Mouse (Mus musculus) neural tube, embryonic 14.5 days (tissue): ENCODE results near the gene Defb36. TPM values are rescaled to one million over a fixed set of nuclear protein-coding genes. Genes with fewer than 3 reads are reported as not detected.

Source experiments
- ATAC-seq: fragments of 200-750 bp; cut with Nextera tagmentation; 2 replicates; pipeline ENCODE4 v1.8.0; 2017; ENCODE audit warnings: low read depth, mild to moderate bottlenecking, moderate TSS enrichment, moderate library complexity
- H3K27ac ChIP-seq: fragments of 300-500 bp; sonication (generic); 2 replicates; pipeline ENCODE4 v1.5.1; 2014; ENCODE audit warnings: low read depth, mild to moderate bottlenecking, control low read depth, low read length, moderate library complexity, mixed read lengths
- H3K27me3 ChIP-seq: fragments of 300-500 bp; sonication (generic); 2 replicates; pipeline ENCODE4 v1.6.1; 2014; ENCODE audit warnings: low read length; ENCODE audit not compliant: control insufficient read depth, insufficient read depth
- H3K36me3 ChIP-seq: fragments of 300-500 bp; sonication (generic); 2 replicates; pipeline ENCODE4 v1.6.1; 2014; ENCODE audit warnings: low read length, mixed read lengths; ENCODE audit not compliant: control insufficient read depth, insufficient read depth
- H3K4me1 ChIP-seq: fragments of 300-500 bp; sonication (generic); 2 replicates; pipeline ENCODE4 v1.6.1; 2014; ENCODE audit warnings: low read length; ENCODE audit not compliant: control insufficient read depth, insufficient read depth
- H3K4me2 ChIP-seq: fragments of 300-500 bp; sonication (generic); 2 replicates; pipeline ENCODE4 v1.6.1; 2014; ENCODE audit warnings: mild to moderate bottlenecking, low read depth, low read length, control low read depth
- H3K4me3 ChIP-seq: fragments of 300-500 bp; sonication (generic); 2 replicates; pipeline ENCODE4 v1.5.1; 2014; ENCODE audit warnings: low read depth, low read length, control low read depth, mixed read lengths
- H3K9ac ChIP-seq: fragments of 300-500 bp; sonication (generic); replicated peaks from 2 replicates; pipeline ENCODE4 v1.6.1; 2014; ENCODE audit warnings: low read depth, mild to moderate bottlenecking, control low read depth, low read length, mixed read lengths
- H3K9me3 ChIP-seq: fragments of 300-500 bp; sonication (generic); 2 replicates; pipeline ENCODE4 v1.6.1; 2016; ENCODE audit warnings: low read length; ENCODE audit not compliant: control insufficient read depth
- WGBS: fragments of 180-500 bp; shearing (Covaris S2); extraction: QIAGEN DNeasy Blood & Tissue Kit; methylation state at CpG from one replicate; pipeline ENCODE4 v1.1.7; 2014; 5-methylcytosine and 5-hydroxymethylcytosine counted together
- polyA plus RNA-seq: library from polyadenylated mRNA; unstranded; fragments of >200 nt; fragmentation: Nextera tagmentation; extraction: Ambion mirVana; gene quantifications from 2 replicates; pipeline ENCODE4 v1.2.1, GENCODE M21; 2014

Defb36 gene
- polyA plus RNA-seq, 1 experiment from 2014 or later = not detected

DNA sequence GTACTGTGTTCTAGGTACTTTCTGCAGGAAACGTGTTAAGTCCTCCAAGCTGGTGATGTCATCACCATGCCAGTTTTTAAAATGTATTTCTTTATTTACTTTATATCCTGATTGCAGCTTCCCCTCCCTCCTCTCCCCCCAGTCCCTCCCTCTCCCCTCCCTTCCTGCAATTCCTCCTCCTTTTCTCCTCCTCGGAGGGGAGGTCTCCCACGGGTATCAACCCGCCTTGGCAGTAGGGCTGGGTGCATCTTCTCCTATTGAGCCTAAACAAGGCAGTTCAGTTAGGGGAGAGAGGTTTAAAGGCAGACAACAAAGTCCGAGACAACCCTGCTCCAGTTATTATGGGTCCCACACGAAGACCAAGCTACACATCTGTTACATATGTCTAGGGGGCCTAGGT, 34.7 kb downstream of the Defb36 start:
- no peak overlapping the region for H3K4me3 ChIP-seq
- no peak for ATAC-seq
- no peaks in the 10 kb centered on the region for H3K4me1 ChIP-seq
- no peaks in the 10 kb centered on the region for H3K27me3 ChIP-seq
- no peak overlapping the region for H3K27ac ChIP-seq
- H3K9ac ChIP-seq = no peak overlapping the region
- no peaks in the 10 kb centered on the region for H3K9me3 ChIP-seq
- H3K4me2 ChIP-seq = no peak overlapping the region
- no peaks in the 10 kb centered on the region for H3K36me3 ChIP-seq
- 54% methylated on average over 6 of the region's 6 CpGs for WGBS

DNA sequence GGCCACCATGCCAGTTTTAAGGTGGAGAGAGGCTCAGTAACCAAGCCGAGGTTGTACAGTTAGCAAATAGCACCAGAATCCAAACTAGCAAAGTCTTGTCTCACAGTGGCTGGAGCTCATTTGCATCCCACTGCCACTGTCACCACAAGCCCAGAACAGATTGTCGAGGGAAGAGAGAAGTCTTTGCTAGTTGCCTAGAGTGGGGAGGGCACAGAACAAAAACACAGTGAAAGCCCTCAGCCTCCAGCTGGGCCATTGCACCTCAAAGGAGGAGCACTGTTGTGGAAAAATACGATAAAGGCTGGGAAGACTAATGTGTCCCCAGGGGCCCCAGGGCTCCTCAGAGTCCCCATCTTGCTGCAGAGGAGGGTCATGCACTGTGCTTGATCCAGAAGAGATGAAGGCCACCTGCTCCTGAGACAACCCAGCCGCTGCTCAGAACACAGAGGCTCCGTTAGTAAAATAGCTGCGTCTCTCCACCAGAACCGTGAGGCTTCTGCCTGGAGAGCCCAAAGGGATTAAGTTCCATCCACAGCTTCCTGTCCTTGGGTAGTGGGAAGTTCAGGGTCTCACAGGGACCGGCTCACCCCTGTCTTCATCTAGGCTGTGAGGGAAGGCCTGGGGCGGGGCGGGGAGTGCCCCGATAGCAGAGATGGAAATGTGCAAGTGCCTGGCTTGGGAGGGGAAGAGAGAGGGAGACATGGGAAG, 35.4 kb downstream of the Defb36 start:
- 12% methylated on average over 11 of the region's 11 CpGs for WGBS
- ATAC-seq = no peak

DNA sequence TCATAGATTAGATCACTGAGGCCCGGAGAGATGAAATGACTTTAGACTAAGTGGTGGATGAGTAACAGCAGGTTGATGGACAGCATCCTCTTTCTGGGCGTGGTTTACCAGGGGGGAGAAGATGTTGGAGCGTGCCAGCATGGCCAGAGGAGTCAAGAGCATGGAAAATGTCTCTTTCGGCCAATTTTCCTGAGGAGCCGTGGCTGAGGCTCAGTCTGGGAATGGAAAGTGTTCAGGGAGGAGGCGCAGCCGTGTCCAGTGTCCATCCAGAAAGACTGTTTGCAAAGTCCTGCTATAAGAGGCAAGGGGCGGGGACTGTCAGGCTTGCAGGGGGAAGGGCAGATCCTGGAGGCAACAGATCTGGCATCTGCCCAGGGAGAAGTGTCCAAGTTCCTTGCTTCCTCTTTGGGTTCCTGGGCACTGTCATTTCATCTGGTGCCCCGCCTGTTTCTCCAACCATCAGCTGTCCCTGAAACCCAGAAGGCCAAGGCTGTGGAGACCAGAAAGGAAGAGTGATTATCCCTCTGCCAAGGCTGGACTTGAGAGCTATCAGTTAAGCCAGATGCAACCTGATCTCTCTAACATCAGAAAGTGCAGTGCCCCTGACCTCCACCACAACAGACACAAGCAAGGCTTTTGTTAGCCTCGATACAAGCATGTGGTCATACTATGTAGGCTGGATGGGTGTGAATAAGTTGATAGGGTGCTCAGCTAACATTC, 48.9 kb downstream of the Defb36 start:
- 75% methylated on average over 10 of the region's 10 CpGs for WGBS
- peaks cover 6% of the 10 kb centered on the region; the same call in 1 of the 2 replicates for H3K4me1 ChIP-seq
- H3K36me3 ChIP-seq = no peaks in the 10 kb centered on the region
- H3K27me3 ChIP-seq = no peaks in the 10 kb centered on the region
- H3K9me3 ChIP-seq = no peaks in the 10 kb centered on the region
- H3K4me2 ChIP-seq = no peak overlapping the region
- H3K9ac ChIP-seq = no peak overlapping the region
- H3K27ac ChIP-seq = no peak overlapping the region
- no peak for ATAC-seq
- H3K4me3 ChIP-seq = no peak overlapping the region

More for the DNA sequence above, 35.4 kb downstream of the Defb36 start:
- Histone ChIP-seq H3K4me1 (no peaks in the 10 kb centered on the region), H3K27me3 (no peaks in the 10 kb centered on the region), H3K4me3 (no peak overlapping the region), H3K4me2 (no peak overlapping the region), H3K9ac (no peak overlapping the region), H3K36me3 (no peaks in the 10 kb centered on the region), H3K9me3 (no peaks in the 10 kb centered on the region), H3K27ac (no peak overlapping the region)

DNA sequence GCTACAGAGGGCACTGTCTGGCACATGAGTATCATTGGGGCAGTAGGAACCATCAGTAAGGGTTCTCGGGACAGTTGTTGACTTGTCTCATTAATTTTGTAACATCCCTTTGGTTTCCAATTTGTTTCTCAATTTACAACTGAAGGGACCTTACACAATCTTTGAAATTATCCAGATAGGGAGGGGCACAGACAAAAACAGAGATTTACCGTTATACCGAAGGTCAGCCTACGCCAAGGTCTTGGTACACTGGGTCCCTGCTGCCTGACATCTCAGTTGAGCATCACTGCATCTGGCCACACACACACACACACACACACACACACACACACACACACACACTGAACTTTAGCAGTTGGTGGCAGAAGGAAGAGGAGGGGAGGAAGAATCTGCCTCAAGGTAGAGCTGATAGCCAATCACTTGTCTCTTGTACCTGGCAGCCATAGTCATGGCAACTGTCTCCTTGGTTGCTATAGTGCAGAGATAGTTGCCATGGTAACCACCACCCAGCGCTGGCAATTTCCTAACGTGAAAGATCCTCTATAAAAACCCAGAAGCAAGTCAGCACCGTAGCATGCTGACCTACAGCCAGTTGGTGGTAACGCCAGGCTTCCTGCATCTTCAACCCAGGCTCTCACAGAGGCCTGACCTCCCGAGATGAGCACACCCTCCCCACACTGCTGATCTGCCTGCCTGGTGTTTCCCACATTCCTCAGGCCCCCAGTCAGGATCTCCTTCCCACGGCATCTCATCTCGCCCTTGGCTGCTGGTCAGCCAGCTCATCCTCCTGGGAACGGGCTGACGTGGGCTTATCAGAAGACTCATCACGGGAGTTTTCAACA, 50.0 kb downstream of the Defb36 start:
- H3K36me3 ChIP-seq = no peaks in the 10 kb centered on the region
- no peaks in the 10 kb centered on the region for H3K27me3 ChIP-seq
- peak overlapping the region; percentile 76 for H3K27ac ChIP-seq
- peak; percentile 93 for ATAC-seq
- no peak overlapping the region for H3K9ac ChIP-seq
- 41% methylated on average over 14 of the region's 14 CpGs for WGBS
- no peaks in the 10 kb centered on the region for H3K9me3 ChIP-seq
- peaks cover 6% of the 10 kb centered on the region; the same call in 1 of the 2 replicates for H3K4me1 ChIP-seq
- no peak overlapping the region for H3K4me3 ChIP-seq
- H3K4me2 ChIP-seq = peak overlapping the region; percentile 17; the same call in 1 of the 2 replicates

DNA sequence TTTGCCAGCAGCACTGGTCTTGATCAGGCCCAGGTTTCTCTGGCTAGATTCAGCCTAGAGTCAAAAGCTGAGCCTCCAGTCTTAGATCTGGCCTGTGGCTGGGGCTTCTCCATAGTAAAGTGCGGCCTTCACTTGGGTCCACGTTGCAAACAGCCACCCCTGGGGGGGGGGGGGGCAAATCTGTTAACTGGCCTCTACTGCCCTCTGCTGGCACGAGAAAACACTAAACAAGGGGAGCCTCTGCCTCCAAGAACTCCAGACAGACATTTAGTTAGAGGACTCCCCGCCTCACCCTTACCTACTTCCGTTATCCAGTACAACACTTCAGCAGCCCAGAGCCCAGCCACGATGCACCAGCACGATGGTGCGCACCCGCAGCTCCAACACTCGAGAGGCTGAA, 53.3 kb downstream of the Defb36 start:
- no peaks in the 10 kb centered on the region for H3K27me3 ChIP-seq
- peaks cover 6% of the 10 kb centered on the region; the same call in 1 of the 2 replicates for H3K4me1 ChIP-seq
- no peaks in the 10 kb centered on the region for H3K36me3 ChIP-seq
- H3K27ac ChIP-seq = no peak overlapping the region
- H3K9ac ChIP-seq = no peak overlapping the region
- 59% methylated on average over 10 of the region's 10 CpGs for WGBS
- H3K4me2 ChIP-seq = no peak overlapping the region
- H3K9me3 ChIP-seq = no peaks in the 10 kb centered on the region
- no peak overlapping the region for H3K4me3 ChIP-seq
- ATAC-seq = no peak

DNA sequence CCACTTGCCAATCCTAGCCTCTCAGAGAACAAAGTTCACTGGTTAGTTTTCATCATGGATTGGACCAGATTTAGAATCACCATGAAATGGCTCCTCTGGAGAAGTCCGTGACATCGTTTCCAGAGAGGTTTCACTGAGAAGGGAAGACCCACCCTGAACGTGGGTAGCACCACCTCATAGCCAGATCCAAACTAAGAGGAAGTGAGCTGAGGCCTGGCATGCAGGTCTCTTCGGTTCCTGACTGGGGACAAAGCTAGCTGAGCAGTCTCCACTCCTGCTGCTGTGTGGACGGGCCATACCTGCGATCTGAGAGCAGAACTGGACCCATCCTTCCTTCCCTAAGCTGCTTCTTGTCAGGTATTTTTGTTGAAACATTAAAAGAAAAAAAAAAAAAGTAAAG, 57.0 kb downstream of the Defb36 start:
- Histone ChIP-seq H3K36me3 (no peaks in the 10 kb centered on the region), H3K4me2 (no peak overlapping the region), H3K9me3 (no peaks in the 10 kb centered on the region), H3K4me3 (no peak overlapping the region), H3K9ac (no peak overlapping the region), H3K4me1 (no peaks in the 10 kb centered on the region), H3K27ac (no peak overlapping the region), H3K27me3 (no peaks in the 10 kb centered on the region)
- no peak for ATAC-seq
- WGBS = 86% methylated on average over 6 of the region's 6 CpGs

Other genes with a start within 250 kb of the Defb36 start
- 42.9 and 54.4 TPM in 2 replicates for gene Nrsn2, start 227.7 kb upstream of the Defb36 start, polyA plus RNA-seq
- 19.2 and 19.7 TPM in 2 replicates for gene Sox12, start 206.3 kb upstream of the Defb36 start, polyA plus RNA-seq
- 14.5 and 18.0 TPM in 2 replicates for gene Zcchc3, start 189.3 kb upstream of the Defb36 start, polyA plus RNA-seq
- gene 6820408C15Rik, start 188.7 kb upstream of the Defb36 start, polyA plus RNA-seq = 0.87 and 0.99 TPM in 2 replicates
- not detected in 2 replicates for gene Defb23, start 139.7 kb upstream of the Defb36 start, polyA plus RNA-seq
- not detected in 2 replicates for gene Defb20, start 127.3 kb upstream of the Defb36 start, polyA plus RNA-seq
- gene Defb22, start 114.2 kb upstream of the Defb36 start, polyA plus RNA-seq = not detected in 2 replicates
- gene Defb26, start 92.6 kb upstream of the Defb36 start, polyA plus RNA-seq = not detected in 2 replicates
- gene Defb28, start 86.1 kb upstream of the Defb36 start, polyA plus RNA-seq = not detected in 2 replicates
- not detected in 2 replicates for gene Defb29, start 64.2 kb upstream of the Defb36 start, polyA plus RNA-seq
- not detected in 2 replicates for gene Gm17416, start 35.0 kb upstream of the Defb36 start, polyA plus RNA-seq
- gene Defb21, start 31.6 kb upstream of the Defb36 start, polyA plus RNA-seq = not detected in 2 replicates
- gene Defb19, start 24.0 kb upstream of the Defb36 start, polyA plus RNA-seq = not detected in 2 replicates
- gene Defb45, start 4.9 kb upstream of the Defb36 start, polyA plus RNA-seq = not detected in 2 replicates
- not detected in 2 replicates for gene Defb25, start 18.7 kb downstream of the Defb36 start, polyA plus RNA-seq
- gene Rem1, start 22.6 kb downstream of the Defb36 start, polyA plus RNA-seq = 0.33 TPM in 1 of 2 replicates, not detected in the other
- 156 and 160 TPM in 2 replicates for gene H13, start 65.1 kb downstream of the Defb36 start, polyA plus RNA-seq
- 40.2 and 43.8 TPM in 2 replicates for gene Mcts2, start 82.7 kb downstream of the Defb36 start, polyA plus RNA-seq
- 49.9 and 50.4 TPM in 2 replicates for gene Id1, start 131.9 kb downstream of the Defb36 start, polyA plus RNA-seq
- gene Cox4i2, start 149.8 kb downstream of the Defb36 start, polyA plus RNA-seq = 3.6 and 4.5 TPM in 2 replicates
- 142 and 159 TPM in 2 replicates for gene Bcl2l1, start 227.4 kb downstream of the Defb36 start, polyA plus RNA-seq
- gene Tpx2, start 243.6 kb downstream of the Defb36 start, polyA plus RNA-seq = 7.5 and 12.6 TPM in 2 replicates